Mouse (Mus musculus): ENCODE results near the gene Ncoa7. TPM values are rescaled to one million over a fixed set of nuclear protein-coding genes. Genes with fewer than 3 reads are reported as not detected.
"Not testable (repeated sequence)": the region's sequence is repeated elsewhere in the genome, so short reads cannot be mapped to it uniquely, and the experiment has no call there.

Gene Ncoa7
- total RNA-seq, 2 experiments from 2014 or later: 20.8 to 25.6 TPM

- no peak for ATAC-seq (replicated peaks; ENCODE audit: low FRiP score, low TSS enrichment, poor library complexity, severe bottlenecking)
Observed at GRCm38 (mm10) chr10:30789521-30789920, 13.6 kb downstream of the Ncoa7 start.

- ATAC-seq (replicated peaks; ENCODE audit: low FRiP score, low TSS enrichment, poor library complexity, severe bottlenecking): peak; percentile 49; the same call in 1 of the 2 replicates
Observed at GRCm38 (mm10) chr10:30788340-30788721, 14.8 kb downstream of the Ncoa7 start.

GRCm38 (mm10) chr10:30787684-30788339, 15.3 kb downstream of the Ncoa7 start:
- peak; percentile 73 for ATAC-seq (replicated peaks; ENCODE audit: low FRiP score, low TSS enrichment, poor library complexity, severe bottlenecking)

- no peak for ATAC-seq (replicated peaks; ENCODE audit: low FRiP score, low TSS enrichment, poor library complexity, severe bottlenecking)
Observed at GRCm38 (mm10) chr10:30786103-30786754, 16.9 kb downstream of the Ncoa7 start.

- ATAC-seq (replicated peaks; ENCODE audit: low FRiP score, low TSS enrichment, poor library complexity, severe bottlenecking): not testable (repeated sequence)
Observed at GRCm38 (mm10) chr10:30780921-30781320, 22.2 kb downstream of the Ncoa7 start.

GRCm38 (mm10) chr10:30778240-30778639, 24.9 kb downstream of the Ncoa7 start:
- no peak for ATAC-seq (replicated peaks; ENCODE audit: low FRiP score, low TSS enrichment, poor library complexity, severe bottlenecking)

GRCm38 (mm10) chr10:30775987-30776386, 27.1 kb downstream of the Ncoa7 start:
- ATAC-seq (replicated peaks; ENCODE audit: low FRiP score, low TSS enrichment, poor library complexity, severe bottlenecking): no peak

GRCm38 (mm10) chr10:30775568-30775967, 27.6 kb downstream of the Ncoa7 start:
- ATAC-seq (replicated peaks; ENCODE audit: low FRiP score, low TSS enrichment, poor library complexity, severe bottlenecking): no peak

- no peak for ATAC-seq (replicated peaks; ENCODE audit: low FRiP score, low TSS enrichment, poor library complexity, severe bottlenecking)
Observed at GRCm38 (mm10) chr10:30774396-30774795, 28.7 kb downstream of the Ncoa7 start.

- no peak for ATAC-seq (replicated peaks; ENCODE audit: low FRiP score, low TSS enrichment, poor library complexity, severe bottlenecking)
Observed at GRCm38 (mm10) chr10:30773181-30773580, 29.9 kb downstream of the Ncoa7 start.

- no peak for ATAC-seq (replicated peaks; ENCODE audit: low FRiP score, low TSS enrichment, poor library complexity, severe bottlenecking)
Observed at GRCm38 (mm10) chr10:30771417-30772158, 31.5 kb downstream of the Ncoa7 start.

- no peak for ATAC-seq (replicated peaks; ENCODE audit: low FRiP score, low TSS enrichment, poor library complexity, severe bottlenecking)
Observed at GRCm38 (mm10) chr10:30768820-30769219, 34.3 kb downstream of the Ncoa7 start.

GRCm38 (mm10) chr10:30768250-30768649, 34.9 kb downstream of the Ncoa7 start:
- no peak for ATAC-seq (replicated peaks; ENCODE audit: low FRiP score, low TSS enrichment, poor library complexity, severe bottlenecking)

- peak; percentile 100 for ATAC-seq (replicated peaks; ENCODE audit: low FRiP score, low TSS enrichment, poor library complexity, severe bottlenecking)
Observed at GRCm38 (mm10) chr10:30763179-30763770, 39.9 kb downstream of the Ncoa7 start.

- ATAC-seq (replicated peaks; ENCODE audit: low FRiP score, low TSS enrichment, poor library complexity, severe bottlenecking): no peak
Observed at GRCm38 (mm10) chr10:30762284-30762964, 40.7 kb downstream of the Ncoa7 start.

- no peak for ATAC-seq (replicated peaks; ENCODE audit: low FRiP score, low TSS enrichment, poor library complexity, severe bottlenecking)
Observed at GRCm38 (mm10) chr10:30759360-30760147, 43.6 kb downstream of the Ncoa7 start.

GRCm38 (mm10) chr10:30756064-30756463, 47.1 kb downstream of the Ncoa7 start:
- no peak for ATAC-seq (replicated peaks; ENCODE audit: low FRiP score, low TSS enrichment, poor library complexity, severe bottlenecking)

- peak; percentile 89 for ATAC-seq (replicated peaks; ENCODE audit: low FRiP score, low TSS enrichment, poor library complexity, severe bottlenecking)
Observed at GRCm38 (mm10) chr10:30754825-30755457, 48.2 kb downstream of the Ncoa7 start.
